Mouse (Mus musculus): Measurements from ENCODE around the gene Tmem185b. TPM values are rescaled to one million over a fixed set of nuclear protein-coding genes. Genes with fewer than 3 reads are reported as not detected.
A peak's percentile ranks its signal among the peaks of the same experiment; 100 is the strongest.

Tmem185b gene
- 1 to 10 TPM; 3.7 to 4.3 TPM for total RNA-seq (2021)
- long read RNA-seq, experiment 1, transcript Tmem185b-202 (1 exons, 2,824 nt): major isoform, 9 of 10 reads
- long read RNA-seq, experiment 1, partial matches to known transcripts: 0 of 10 reads
- long read RNA-seq, experiment 1, other reads (novel, unspliced or antisense): 0 of 10 reads
- long read RNA-seq, experiment 2, transcript Tmem185b-202 (1 exons, 2,824 nt): major isoform, 11 of 12 reads
- long read RNA-seq, experiment 2, partial matches to known transcripts: 0 of 12 reads
- long read RNA-seq, experiment 2, other reads (novel, unspliced or antisense): 1 of 12 reads

DNA sequence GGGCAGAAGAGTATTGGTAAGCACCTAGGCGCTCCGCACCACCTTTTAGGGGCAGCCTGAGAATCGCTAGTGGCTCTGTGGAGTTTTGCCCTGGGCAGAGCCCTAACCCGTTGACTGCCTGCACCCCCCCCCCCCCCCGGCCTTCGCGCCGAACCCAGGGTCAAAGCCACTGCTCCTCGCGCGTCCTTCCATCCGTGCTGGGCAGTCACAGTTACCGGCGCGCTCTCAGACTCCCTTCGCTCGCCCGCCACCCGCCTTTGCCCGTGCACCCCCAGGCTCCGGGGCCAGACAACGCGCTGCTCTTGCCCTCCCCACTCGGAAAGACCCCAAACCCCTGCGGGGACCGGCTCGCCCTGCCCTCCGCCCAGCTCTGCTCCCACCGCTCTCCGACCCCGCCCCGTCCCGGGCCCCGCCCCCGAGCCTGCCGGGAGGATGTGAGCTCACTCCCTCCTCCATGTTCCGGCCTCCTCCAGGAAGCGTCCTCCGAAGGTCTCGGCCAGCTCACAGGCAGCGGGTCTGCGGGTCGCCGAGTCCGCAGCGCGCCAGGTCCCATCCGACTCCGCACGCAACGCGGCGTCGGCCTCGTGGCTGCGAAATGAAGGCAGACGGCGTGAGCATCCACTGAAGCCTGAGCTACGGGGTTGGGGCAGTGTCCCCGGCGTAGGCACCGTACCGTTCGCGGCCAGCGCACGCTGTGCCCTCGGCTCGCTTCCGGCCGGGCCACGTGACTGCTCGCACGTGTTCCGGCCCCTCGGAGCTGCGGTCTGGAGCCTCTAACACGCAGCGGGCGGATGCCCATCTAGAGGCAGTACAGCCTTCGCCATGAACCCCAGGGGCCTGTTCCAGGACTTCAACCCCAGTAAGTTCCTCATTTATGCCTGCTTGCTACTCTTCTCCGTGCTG is at the start of gene Tmem185b:
Gene Tmem185b, plus strand, starts transcription at position 472 of the 903 bp plus-strand sequence.
- DNase-seq: peak; percentile 91

DNA sequence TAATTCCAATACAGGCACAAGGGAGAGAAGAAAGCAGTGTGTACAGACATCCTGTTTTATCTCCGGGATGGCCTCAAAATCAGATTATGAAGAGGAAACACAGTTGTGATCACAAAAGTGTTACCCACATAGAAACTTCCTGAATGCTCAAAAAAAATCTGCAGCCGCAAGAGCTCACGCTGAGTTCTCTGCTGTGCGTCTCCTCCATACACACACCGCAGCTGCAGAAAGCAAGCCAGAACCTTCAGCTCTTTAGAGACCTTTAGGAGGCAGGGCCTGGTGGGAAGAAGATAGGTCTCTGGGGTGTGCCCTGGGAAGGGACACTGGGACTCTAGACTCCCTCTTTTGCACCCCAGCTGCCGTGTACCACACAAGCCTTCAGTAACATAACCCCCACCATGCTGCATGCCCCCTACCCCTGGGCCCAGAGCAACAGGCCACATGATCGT is 49.0 kb upstream of the Tmem185b start:
- DNase-seq: no peak

DNA sequence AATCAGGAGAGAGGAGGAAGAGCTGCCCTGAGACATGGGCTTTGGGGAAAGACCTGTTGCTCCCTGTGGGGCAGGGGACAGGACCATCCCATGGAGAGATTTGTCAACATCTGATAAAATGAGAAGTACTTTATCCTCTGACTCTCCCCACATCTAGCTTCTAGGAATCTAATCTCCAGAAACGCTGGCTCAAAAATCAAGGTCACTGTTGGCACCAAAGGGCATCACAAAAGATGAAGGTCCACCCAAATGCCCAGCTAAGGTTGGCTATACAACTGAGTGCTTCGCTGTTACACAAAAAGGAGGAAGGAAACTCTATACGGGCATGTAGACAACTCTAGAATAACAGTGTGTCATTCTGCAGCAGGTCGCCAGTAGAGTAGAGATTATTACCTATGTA is 46.3 kb upstream of the Tmem185b start:
- DNase-seq: no peak

DNA sequence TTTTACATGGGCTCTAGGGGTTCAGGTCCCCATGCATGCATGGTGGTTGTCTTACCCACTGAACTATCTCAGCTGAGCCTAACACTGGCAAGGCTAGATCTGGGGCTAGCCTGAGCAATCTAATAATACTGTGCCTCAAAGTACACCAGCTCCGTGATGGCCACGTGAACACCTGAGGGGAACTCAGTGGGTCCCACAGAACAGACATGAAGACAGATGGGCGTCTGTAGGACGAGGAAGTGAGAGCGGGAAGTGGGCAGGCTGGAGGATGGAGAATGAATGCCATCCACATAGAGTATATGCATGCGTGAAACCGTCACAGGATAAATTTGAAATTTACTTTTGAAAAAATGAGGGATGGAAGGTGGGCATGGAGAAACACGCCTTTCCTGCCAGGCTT is 45.3 kb upstream of the Tmem185b start:
- no peak for DNase-seq

DNA sequence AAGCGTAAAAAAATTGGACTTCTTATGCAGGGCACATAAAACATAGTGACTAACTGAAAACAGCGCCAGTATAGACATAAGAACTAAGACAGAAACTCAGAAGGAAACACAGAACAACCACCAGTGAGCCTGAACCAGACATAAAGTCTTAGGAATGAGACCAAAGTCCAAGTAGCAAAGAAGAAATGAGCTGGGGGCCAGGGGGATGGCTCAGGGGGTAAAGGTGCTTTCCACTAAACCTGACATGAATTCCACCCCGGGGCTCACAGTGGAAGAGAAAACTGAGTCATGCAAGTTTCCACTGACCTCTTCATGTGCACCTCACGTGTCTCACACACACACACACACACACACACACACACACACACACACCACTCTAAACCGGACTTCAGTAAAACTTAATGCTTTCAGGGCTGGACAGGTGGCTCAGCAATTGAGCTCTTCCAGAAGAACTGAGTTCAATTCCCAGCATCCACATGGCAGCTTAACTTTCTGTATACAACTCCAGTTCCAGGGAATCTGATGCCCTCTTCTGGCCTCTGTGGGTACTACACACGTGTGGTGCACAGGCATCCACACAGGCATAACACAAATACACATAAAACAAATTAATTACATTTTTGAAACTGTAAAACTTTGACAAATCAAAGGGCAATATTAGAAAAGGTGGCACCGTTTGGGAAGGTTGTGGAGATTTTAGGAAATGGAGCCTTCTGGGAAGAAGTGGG is 44.6 kb upstream of the Tmem185b start:
- no peak for DNase-seq

DNA sequence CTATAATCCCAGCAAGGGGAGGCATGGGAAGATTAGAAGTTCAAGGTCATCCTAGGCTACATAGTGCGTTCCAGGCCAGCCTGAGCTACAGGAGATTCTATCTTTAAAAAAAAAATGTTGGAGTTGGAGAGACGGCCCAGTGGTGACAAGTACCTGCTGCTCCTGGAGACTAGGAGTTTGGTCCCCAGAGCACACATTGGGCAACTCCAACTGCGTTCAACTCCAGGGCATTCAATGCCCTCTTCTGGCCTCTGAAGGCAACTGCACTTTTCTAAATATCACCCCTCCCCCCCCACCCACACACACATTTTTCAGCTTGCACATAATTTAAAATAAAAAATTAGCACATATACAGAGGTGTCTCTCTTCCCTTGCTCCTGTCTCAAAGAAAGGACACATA is 43.1 kb upstream of the Tmem185b start:
- DNase-seq: no peak

DNA sequence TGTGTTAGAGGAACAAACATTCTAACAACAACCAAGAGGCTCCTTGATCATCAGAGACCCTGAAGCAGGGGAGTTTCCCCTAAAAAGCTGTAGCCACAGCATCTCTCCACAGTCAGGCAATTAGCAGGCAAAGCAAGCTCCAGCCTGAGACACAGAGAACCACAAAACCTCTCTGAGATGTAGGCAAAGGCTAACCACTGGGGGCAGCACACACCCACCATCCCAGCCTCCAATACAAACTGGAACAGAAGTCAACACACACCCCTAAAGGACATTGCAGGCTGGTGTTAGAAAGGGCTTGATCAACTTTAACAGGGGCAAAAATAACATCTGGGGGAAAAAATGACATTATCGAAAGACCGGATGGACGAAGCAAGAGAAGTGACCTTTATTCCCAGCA is 41.5 kb upstream of the Tmem185b start:
- DNase-seq: no peak

DNA sequence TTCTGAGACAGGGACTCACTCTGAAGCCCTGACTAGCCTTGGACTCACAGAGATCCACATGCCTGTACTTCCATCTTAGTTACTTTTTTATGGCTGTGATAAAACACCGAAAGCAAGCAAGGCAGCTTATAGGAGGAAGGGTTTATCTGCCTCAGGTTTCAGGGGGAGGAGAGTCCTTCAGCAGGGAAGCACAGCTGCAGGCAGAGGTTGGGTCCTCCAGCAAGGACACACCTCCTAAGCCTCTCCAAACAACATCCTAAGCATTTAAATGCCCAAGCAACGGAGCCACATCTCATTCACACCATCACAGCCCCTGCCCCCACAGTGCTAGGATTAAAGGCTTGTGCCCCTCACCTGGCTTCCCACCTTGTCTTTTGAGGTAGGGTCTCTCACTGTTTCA is 40.1 kb upstream of the Tmem185b start:
- no peak for DNase-seq

DNA sequence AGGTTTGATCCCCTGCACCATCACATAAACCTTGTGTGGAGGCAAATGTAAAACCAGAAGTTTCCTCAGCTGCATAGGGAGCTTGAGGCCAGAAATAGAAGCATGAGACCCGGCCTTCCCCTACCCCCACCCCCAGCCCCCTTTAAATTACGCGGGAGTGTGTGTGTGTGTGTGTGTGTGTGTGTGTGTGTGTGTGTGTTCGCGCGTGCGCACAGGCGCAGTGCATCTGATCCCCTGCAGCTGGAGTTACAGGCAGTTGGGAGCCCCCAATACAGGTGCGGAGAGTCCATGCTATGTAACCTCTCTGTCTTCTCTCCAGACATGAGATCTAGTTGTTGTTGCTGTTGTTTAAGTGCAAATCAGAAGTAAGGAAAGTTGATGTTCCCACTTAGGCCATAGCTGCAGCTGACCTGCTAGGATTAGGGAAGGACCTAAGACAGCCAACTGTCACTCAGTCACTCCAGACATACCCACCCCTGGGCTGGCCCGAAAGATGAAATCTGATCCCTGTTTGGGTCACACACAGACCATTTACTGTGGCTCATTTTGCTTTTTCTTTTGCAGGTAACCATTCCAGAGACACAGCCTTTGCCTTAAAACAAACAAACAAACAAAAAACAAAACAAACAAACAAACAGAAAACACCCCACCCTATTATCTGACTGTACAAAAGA is 37.9 kb upstream of the Tmem185b start:
- no peak for DNase-seq

DNA sequence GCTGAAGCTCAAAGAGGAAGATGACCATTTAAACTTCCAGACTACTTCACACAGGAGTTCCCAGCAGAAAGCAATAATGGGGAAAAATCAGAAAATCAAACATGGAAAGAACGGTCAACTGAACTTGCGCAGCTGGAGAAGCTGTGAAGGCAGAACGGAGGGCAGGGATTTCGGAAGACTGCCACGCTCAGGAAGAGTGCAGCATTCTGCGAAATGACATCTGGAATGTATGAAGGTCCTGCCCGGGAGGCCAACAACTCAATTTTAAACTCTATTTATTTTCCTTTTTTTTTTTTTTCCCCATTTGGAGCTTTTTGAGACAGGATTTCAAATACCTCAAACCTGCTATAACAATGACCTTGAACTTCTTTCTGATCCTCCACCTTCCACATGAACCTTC is 35.2 kb upstream of the Tmem185b start:
- DNase-seq: no peak

DNA sequence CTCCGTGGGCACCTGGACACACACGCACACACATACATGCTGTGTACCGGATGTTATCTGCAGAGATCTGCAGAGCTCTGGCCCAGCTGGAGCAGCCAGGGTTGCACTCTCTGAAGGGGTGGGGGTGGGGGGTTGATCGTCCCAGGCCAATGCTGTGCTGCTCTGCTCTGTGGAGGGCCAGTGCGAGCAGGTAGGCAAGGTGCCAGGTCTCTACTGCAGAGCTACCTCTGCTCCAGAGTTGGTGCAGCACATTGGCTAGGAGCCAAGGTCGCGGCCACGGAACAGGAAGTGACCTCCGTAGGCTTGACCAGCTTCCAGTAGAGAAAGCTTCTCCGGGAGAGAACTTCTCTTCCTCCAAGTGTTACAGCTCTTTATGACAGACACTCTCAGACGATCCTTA is 33.9 kb upstream of the Tmem185b start:
- DNase-seq: peak; percentile 64

DNA sequence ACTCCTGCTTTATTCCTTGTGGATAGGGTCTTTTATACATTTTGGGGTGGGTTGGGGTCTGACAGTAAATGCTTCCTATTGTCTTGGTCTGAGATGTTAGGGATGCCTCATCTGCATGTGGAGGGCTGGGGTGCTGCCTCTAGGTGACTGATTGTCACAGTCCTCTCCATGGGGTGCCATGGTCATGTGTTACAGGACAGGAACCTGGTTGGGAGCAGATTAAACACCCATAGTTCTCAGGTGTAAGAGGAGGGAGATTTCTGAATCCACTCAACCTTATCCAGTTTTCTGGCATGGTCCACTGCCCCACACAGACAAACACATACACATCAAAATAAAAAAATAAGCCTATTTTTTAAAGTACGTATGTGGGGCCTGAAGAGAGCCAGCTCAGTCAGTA is 33.5 kb upstream of the Tmem185b start:
- DNase-seq: no peak

DNA sequence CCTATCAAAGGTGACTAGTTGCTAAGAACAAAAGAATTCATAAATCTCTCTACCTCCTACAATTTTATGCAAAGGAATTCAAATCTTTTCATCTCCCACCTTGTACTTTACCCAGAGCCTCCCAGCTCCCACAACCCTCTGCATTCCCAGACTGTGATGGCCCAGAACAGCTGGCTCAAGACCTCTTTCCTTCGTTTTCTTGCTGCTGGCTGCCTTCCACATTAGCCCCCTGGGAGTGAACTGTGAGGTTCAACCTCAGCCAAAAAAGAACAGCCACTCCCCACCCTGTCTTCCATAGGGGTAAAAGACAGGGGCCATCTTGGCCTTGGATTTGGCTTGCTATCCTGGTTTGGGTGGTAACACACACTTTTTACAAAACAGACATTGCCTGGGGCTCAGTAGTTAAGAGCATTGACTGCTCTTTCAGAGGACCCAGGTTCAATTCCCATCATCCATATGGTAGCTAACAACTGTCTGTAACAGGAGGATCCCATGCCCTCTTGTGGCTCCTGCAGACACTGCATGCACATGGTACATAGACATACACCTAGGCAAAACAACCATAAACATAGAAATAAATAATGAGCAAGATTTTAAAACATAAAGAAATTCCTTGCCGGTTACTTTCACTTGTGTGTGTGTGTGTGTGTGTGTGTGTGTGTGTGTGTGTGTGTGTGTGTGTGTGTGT is 31.8 kb upstream of the Tmem185b start:
- peak; percentile 30 for DNase-seq

DNA sequence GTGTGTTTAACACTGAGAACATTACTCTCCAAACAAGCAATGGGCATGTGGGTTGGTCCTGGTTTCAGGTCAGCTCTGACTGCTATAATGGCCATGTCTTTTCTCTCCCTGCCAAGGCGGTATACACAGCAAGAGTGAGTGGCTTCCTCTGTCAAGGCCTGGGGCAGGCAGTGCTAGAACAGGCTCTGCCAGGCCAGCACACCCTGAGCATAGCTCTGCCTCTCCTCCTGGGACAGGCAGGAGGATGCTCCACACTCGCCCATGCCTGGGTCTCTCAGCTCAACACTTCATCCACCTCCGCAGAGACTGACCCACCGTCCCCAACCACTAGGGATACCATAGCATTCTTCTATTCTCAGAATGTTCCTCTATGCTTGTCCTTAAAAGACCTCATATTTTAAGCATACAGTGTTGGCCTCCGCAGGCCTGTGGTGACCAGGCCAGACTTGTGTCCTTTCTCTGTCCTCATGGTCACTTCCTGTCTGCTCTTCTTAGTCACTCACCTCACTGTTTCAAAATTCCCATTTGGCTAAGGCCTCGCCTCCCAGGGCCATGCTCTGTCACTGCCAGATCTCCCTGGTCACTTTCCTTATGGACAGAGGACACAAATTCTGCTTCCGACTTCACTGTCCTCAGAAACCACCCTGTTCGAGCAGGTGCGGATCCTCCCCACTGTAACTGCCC is 31.1 kb upstream of the Tmem185b start:
- no peak for DNase-seq

DNA sequence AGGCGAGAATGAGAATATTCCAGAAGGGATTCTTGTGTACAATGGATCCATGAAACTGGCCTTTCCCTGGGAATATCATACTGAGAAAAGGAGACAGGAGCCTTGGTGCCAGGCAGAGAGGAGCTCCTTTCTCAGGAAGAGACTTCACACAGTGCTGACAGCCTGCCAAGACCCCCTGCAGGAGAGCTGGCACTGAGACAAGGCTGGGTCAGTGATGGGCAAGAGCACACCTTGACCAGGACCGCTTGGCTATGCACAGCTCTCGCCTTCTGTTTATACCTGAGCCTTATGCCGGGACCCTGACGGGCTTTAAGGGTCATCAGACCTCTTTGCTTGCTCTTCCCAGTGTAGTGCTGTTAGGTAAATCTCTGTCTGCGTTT is 30.6 kb upstream of the Tmem185b start:
- DNase-seq: no peak

DNA sequence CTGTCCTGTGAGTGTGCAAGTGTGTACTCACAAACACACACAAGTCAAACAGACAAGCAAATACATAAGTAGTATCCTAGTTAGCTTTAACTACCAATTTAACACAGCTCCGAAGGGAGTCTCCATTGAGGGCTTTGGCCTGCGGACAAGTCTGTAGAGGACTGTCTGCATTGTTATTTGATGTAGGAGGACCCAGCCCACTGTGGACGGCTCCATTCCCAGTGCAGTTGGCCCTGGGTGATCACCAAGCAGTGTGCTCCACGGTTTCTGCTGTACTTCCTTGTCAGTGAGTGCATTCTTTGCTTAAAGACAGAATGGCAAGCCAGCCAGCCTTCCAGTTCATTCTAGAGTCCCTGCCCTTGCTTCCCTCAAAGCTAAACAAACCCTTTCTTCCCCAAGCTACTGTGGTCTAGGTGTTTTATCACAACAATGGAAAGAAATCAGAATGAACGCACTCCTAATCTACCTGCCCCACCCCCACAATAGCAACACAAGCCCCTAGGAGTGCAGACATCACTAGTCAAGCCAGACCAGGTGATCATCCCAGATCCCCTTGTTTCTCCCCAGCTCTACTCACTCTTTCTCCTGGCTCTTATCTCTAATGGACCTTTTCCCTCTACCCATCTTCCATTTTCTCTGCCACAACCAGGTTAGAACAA is 28.5 kb upstream of the Tmem185b start:
- DNase-seq: no peak

DNA sequence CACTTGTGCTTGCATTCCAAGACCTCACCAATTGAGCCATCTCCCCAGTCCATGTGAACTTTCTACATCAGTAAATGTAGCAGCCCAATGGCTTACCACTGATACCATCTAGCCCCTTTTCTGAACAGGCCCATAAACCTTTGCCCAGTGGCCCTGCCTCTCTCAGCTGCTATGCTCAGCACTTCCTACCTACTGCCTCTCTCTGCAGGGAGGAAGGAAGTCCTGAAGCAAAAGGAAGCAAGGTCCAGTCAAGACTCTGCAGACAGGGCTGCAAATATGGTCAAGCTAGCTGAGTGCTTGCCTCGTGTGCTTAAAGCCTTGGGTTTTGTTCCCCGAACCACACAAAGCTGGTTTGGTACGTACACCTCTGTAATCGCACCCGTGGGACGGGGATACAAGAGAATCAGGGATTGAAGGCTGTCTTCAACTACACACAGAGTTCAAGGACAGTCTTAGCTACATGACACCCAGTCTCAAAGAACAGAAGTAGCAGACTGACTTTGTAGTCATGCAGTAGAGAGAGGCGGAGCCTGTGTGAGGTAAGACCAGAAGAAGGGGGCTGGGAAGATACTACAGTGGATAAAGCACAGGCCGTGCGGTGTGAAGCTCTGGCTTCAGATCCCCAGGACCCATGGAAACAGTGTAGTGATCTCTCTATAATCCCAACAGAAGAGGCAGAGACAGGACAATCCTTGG is 27.3 kb upstream of the Tmem185b start:
- DNase-seq: no peak

DNA sequence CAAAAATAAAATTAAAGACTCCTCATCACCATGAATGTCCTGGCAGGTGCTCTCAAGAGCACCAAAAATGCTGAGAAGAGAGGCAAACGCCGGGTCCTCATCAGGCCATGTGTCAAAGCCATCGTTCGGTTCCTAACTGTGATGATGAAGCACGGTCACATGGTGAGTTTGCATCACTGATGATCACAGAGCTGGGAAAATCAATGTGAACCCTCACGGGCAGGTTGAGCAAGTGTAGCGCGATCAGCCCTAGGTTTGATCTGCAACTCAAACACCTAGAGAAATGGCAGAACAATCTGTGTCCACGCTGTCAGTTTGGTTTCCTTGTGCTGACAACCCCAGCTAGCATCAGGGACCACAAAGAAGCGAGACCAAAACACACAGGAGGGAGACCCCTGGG is 26.5 kb upstream of the Tmem185b start:
- no peak for DNase-seq

DNA sequence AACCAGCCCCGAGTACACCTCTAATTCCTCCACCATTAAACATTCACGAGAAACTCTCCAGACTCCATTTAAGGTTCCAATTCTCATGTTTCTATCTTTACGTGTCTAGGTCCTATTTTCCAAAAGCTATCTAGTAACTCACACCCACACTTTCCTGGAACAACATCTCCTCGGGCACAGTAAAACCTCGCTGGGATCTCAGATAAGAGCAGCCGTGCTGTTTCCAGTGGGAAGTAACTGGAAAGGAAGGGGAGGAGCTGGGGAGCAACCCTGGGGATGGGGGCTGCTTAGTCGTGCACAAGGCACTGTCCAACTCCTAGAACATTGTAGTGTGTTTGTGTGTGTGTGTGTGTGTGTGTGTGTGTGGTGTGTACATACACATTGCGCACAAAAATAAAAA is 24.1 kb upstream of the Tmem185b start:
- no peak for DNase-seq

DNA sequence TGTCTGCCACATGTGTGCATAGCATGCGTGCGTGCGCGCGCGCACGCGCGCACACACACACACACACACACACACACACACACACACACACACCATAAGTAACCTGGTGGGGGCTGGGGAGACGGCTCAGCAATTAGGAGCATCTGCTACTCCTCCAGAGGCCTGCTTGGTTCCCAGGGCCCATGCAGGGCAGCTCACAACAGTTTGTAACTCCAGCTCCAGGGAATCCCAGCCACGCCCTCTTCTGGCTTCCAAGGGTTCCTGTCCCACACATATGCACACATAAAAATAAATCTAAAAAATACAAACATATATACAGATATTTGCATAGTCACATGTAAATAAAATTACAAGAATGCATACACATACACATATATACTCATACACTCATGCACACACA is 23.2 kb upstream of the Tmem185b start:
- no peak for DNase-seq
